Mouse (Mus musculus) splenic B cell, adult 2 months (primary cell): Measurements from ENCODE around the gene Ntsr2.
"Not testable (repeated sequence)": the region's sequence is repeated elsewhere in the genome, so short reads cannot be mapped to it uniquely, and the experiment has no call there.

Source experiments
- DNase-seq: peaks from one replicate; pipeline ENCODE4 v3.0.0-alpha.2; 2011; ENCODE audit warnings: low read depth, low spot score
- H3K27me3 ChIP-seq: 2 replicates; pipeline ENCODE4 v1.6.1; 2012; ENCODE audit warnings: mild to moderate bottlenecking, low read length, moderate library complexity, mixed read lengths; ENCODE audit not compliant: control insufficient read depth, poor library complexity, insufficient read depth, severe bottlenecking
- H3K36me3 ChIP-seq: 2 replicates; pipeline ENCODE4 v1.6.1; 2012; ENCODE audit warnings: mild to moderate bottlenecking, low read length, moderate library complexity, mixed read lengths; ENCODE audit not compliant: control insufficient read depth, poor library complexity, insufficient read depth, severe bottlenecking

The Ntsr2 gene

GRCm38 (mm10) chr12:16669176-16669575, 16.0 kb downstream of the Ntsr2 start:
- no peak for DNase-seq
- Histone ChIP-seq H3K27me3 (no peaks in the 10 kb centered on the region), H3K36me3 (no peaks in the 10 kb centered on the region)

GRCm38 (mm10) chr12:16672246-16672645, 19.1 kb downstream of the Ntsr2 start:
- Histone ChIP-seq H3K36me3 (no peaks in the 10 kb centered on the region), H3K27me3 (no peaks in the 10 kb centered on the region)
- DNase-seq = no peak

DNA sequence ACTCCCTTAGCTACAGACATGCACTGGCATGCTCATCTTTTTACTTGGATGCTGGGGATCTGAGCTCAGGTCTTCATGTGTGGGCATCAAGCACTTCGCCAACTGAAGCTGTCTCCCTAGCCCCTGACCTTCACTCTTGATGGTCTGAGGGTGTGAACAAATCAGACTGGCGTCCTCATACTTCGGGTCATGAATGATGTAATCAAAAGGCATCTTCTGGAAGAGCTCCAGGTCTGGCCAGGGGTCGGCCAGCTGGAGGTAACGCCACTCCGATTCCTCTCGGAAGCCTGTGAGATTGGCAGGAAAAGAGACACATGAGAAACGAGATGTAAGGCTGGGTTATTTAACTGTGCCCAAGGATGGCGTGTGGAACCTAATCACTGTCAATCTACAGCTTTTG, 37.4 kb downstream of the Ntsr2 start:
- no peaks in the 10 kb centered on the region for H3K27me3 ChIP-seq
- no peaks in the 10 kb centered on the region for H3K36me3 ChIP-seq
- DNase-seq = no peak

- no peaks in the 10 kb centered on the region for H3K36me3 ChIP-seq
- no peak for DNase-seq
- no peaks in the 10 kb centered on the region for H3K27me3 ChIP-seq
Measured at GRCm38 (mm10) chr12:16694783-16695182, 41.6 kb downstream of the Ntsr2 start.

GRCm38 (mm10) chr12:16695252-16695651, 42.1 kb downstream of the Ntsr2 start:
- DNase-seq, H3K27me3 ChIP-seq, H3K36me3 ChIP-seq: not testable (repeated sequence)

DNA sequence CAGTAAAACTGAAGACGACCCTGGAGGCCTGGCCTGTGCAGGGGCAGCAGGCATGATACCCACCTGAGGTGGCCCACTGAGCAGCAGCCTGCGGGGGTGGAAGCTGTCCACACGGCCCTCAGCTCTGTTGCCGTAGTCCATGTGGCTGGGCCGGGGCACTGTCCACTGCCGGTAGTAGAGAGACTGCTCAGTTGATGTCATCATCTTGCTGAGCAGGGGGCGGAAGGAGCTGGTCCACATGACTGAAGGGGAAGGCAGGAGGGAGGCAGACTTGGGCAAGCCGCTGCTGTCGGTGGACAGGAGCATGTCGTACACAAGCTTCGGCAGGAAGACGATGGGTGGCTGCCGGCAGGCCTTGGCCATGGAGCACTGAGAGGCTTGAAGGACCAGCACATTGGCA, 43.0 kb downstream of the Ntsr2 start:
- Histone ChIP-seq H3K36me3 (no peaks in the 10 kb centered on the region), H3K27me3 (no peaks in the 10 kb centered on the region)
- no peak for DNase-seq

- Histone ChIP-seq H3K27me3 (no peaks in the 10 kb centered on the region), H3K36me3 (no peaks in the 10 kb centered on the region)
- DNase-seq = no peak
Measured at GRCm38 (mm10) chr12:16698691-16699090, 45.5 kb downstream of the Ntsr2 start.
